Mouse (Mus musculus): ENCODE data around the gene Dgki.

Gene Dgki

DNA sequence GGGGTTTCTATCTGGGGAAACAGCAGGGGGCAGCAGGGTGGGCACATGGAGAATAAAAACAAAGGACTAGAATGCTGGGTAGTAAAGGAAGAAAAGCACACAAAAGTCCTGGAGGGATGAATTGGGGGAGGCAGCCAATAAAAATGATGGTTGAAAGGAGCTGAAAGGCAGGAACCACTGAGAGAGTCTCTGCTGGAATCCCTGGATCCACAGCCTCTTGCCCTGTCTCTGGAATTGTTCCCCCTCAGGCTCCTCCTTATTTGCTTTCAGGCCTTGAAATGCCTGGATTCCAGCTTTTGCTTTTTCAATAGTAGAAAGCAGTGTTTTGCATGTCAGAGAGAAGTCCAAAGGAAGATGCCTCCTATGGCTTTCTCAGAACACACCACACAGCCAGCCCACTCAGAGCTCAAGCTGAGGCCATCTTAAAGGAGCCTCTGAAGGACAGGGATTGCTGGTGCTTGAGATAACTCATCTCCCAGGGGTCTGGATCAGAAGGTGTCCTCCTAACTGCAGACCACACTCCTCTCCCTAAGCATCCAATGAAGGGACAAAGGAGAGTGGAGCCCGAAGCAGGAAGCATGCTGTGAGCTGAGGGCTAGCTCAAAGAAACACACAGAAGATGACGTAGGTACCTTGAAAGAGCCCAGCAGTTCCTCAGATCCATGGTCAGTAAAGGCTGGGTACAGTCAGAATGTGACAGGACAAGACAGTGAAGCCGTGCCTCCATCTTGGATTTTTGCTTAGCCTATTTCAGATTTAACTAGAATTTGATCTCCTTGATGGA, 441.5 kb downstream of the Dgki start:
- peak; percentile 62 for DNase-seq (ENCODE audit: extremely low spot score)

- peak; percentile 59 for DNase-seq (ENCODE audit: extremely low spot score)
Measured at GRCm38 (mm10) chr6:36857627-36858257, 442.2 kb downstream of the Dgki start.

DNA sequence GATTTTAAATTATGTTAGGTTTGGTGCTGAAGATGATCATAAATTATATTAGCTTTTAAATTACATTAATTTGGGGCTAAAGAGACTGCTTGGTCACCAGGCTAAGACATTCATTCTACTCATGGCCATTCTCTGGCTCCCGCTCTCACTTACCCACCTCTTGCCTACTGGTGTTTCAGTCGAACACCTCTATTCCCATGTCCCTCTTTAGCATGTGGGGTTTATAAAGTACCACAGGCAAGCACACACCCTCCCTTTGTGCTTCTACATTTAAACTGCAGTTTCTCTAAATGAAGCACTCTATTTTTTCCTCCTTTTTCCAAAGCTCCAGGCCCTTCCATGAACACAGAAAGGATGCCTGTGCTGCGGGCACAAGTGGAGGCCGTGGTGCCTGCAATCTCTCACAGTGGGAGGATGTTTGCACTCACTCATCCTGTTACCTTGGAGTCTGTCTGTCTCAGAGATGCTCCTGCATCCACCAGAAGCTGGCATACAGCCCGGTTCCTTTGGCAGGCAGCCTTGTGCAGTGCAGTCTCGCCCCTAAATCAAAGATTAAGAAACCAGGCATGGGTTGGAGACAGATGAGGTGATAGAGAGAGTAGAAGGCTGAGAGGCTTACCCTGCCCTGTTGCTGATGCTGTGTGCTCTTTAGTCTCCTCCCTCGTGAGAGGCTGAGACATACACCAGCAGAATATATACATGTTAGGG, 449.4 kb downstream of the Dgki start:
- no peak for DNase-seq (ENCODE audit: extremely low spot score)

DNA sequence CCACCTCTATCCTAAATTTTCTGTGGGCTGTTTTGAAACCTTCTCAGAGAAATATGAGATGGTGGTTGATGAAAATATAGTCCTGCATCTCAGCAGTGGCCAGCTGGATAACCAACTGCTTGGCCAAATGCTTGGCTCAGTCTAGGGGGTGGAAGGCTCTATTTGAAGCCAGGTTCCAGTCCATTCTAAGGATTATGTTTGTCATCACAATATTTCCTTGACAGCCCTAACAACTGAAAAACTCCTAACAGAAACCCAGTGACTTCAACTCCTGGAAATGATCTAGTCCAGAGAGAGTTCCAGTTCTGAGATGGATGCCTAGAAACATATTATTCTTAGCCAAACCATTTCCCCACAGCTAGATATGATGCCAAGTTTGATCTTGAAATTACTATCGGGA, 454.7 kb downstream of the Dgki start:
- no peak for DNase-seq (ENCODE audit: extremely low spot score)

- DNase-seq (ENCODE audit: extremely low spot score) = no peak
Measured at GRCm38 (mm10) chr6:36844258-36844657, 455.7 kb downstream of the Dgki start.

DNA sequence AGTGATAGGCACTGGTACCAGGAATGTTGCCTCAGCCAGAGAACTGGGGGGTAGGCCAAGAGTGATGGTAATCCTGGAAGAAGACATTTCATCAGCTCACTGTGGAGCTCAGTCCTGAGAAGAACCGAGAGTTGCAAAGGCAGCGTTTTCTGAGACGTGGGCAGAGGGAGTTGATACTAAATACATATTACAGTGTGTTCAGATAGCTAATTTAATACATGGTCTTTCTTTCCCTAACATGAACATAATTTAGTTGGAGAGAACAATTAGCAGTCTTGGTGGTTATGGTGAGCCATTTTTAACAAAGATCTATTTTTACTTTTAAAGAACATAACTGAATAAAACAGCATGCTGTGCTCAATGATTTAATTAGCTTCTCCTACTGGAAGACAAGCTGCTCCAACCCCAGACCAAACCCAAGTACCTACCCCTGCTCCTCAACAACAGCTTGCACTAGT, 456.9 kb downstream of the Dgki start:
- no peak for DNase-seq (ENCODE audit: extremely low spot score)

- DNase-seq (ENCODE audit: extremely low spot score) = no peak
Measured at GRCm38 (mm10) chr6:36842101-36842922, 457.7 kb downstream of the Dgki start.

DNA sequence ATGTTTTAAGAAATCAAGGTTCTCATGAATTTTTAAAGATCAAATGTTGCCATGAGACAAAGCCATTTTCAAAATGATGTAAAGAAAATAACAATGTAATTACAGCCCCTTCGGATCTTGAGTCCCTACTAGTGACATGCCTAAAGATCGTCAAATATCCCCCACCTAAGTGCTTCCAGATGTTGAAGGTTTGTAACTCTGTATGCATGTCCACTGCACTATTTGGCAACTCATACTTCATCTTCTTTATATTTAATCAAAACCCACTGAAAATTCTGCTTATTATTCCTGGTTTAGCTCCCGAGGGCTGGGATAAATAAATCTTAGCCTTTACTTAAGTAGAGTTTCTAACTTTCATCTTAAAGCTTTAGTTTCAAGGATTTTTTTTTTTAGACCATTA, 458.3 kb downstream of the Dgki start:
- DNase-seq (ENCODE audit: extremely low spot score) = no peak

DNA sequence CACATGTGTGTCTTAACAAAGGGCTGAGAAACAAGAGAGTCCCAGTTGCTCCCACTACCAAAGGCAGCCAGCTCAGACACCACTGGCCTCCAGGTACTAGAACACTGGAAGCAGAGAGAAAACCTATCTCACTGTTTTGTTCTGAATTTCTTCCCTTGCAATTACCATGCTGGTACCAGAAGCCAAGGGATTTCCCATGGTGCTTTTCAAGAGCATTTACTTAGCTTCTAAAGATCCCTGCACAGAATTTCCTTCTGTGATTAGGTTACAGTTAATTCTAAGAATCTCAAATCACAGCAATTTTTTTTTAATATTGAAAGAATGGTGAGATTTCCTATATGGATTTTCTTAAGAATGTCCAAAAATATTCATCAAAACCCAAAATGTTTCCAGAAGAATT, 458.8 kb downstream of the Dgki start:
- no peak for DNase-seq (ENCODE audit: extremely low spot score)

GRCm38 (mm10) chr6:36838747-36839146, 461.2 kb downstream of the Dgki start:
- DNase-seq (ENCODE audit: extremely low spot score) = no peak

DNA sequence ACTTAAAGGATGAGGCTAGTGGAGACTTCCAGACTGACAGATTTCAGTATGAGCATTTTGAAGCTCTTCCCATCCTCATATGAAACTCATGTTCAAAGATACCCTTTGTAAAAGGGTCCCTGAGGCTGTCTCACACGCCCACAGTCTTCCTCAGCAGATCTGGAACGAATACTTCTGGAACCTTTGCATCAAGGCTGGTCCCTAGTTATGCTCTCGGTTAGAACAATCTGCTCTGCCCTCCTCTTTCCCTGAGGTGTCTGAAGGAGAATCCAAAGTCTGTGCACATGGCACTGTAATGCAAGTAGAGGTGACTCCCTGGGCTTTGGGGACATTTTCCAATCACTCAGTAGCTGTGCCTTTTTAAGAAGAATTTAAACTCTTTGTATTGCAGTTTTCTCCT, 464.6 kb downstream of the Dgki start:
- no peak for DNase-seq (ENCODE audit: extremely low spot score)

DNA sequence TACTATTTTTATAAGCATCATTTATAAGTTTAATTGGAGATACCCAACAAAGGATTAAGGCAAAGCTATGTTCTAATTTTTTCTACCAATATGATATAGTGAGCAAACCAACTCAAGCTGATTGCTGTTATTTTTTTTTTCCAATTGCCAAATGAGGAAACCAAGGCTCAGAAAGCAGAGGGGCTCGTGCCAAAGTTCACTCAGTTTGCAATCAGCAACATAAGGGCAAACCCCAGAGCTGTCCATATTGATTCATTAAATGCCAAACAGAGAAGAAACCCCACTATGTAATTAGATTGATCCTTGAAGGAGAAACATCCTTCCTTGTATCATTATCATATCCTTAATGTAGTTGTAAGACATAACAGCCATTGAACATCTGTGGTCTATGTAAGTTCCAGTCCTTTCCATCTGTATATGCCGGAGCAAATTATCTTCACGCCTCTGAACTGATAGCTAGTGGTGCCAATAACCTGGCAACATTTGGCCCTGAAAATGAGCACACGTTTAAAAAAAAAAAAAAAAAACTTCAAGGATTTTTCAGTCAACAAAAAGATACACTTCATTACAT, 465.2 kb downstream of the Dgki start:
- no peak for DNase-seq (ENCODE audit: extremely low spot score)

GRCm38 (mm10) chr6:36832681-36833080, 467.3 kb downstream of the Dgki start:
- no peak for DNase-seq (ENCODE audit: extremely low spot score)

DNA sequence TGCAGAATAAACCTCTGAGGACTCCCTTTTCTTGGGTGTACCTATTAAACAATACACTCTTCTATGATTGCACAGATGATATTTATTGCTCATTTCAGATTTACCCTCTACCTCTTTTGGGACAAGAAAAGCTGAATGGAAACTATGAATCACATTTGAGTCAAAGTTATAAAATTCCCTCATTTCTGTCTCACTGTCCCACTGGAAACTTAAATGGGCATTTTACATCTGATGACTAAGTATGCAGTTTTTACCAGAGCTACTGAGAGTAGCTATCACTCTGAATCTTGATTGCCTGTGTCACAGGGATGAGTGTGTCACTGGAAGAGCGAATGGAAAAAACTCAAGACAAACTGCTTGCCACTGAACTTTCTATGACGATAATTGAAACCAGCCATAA, 467.8 kb downstream of the Dgki start:
- no peak for DNase-seq (ENCODE audit: extremely low spot score)

DNA sequence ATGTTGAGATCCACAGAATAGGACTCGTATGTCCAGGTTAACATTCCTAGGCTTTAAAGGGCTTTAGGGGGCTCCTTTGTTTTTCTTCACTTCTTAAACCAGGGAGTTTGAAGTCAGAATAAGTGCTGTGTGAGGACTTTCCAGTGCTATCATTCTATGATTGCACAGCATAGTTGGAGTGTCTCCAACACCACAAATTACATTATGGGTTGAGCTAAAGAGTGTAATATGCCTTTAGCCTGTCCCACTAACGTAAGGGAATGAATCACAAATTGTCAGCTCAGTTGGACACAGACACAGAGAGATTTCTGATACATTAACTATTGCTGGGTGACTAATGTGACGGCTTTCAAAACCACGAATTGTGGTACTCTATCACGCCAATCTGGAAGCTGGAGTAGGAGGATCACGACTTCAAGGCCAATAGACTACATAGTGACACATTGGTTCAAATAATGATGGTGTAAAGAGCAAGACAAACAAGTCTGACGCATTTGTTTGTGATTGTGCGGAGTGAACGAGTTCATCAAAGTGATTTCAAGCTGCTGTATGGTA, 469.5 kb downstream of the Dgki start:
- no peak for DNase-seq (ENCODE audit: extremely low spot score)

- DNase-seq (ENCODE audit: extremely low spot score) = no peak
Measured at GRCm38 (mm10) chr6:36819784-36820050, 480.3 kb downstream of the Dgki start.

GRCm38 (mm10) chr6:36819019-36819783, 480.8 kb downstream of the Dgki start:
- DNase-seq (ENCODE audit: extremely low spot score) = no peak

GRCm38 (mm10) chr6:36818281-36819018, 481.5 kb downstream of the Dgki start:
- DNase-seq (ENCODE audit: extremely low spot score) = no peak

DNA sequence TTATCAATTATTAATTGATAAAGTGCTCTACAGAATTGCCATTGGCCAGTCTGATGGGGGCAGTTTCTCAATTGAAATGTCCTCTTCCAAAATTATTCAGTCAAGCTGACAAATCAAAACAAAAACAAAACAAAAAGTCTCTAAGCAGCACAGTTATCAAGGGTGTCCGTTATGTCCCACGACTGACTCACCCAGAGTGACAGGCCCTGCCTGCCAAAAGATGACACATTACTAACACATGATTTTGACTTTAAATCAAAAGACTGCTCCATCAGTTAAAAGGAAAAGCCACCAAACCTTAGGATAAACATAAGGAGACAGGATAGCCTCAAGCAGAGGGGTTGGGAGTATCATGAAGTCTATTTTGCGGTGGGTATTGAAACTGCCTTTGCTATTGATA, 483.3 kb downstream of the Dgki start:
- no peak for DNase-seq (ENCODE audit: extremely low spot score)

DNA sequence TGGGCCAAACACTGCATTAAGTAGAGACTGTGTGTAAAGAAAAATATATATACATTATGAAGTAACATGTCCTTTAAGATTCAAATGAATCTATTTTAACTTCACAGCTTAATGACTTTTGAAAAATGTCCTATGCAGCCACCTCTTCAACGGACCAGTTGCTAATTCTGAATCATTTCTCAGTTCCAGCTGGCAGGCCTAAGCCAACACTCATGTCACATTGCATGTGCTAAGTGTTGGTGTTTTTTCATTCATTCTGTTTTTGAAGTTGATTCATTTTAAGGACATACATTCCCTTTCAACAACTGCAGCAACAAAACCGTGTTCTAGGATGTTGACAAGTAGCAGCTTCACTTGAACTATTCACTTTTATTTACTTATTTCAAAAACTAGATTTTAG, 484.0 kb downstream of the Dgki start:
- no peak for DNase-seq (ENCODE audit: extremely low spot score)
